Mouse (Mus musculus): ENCODE measurements around the gene Lamb2. TPM values are rescaled to one million over a fixed set of nuclear protein-coding genes. Genes with fewer than 3 reads are reported as not detected.

Gene Lamb2
- polyA plus RNA-seq, 1 experiment from 2014 or later = 18.0 TPM

GRCm38 (mm10) chr9:108483051-108483790 lies 3.7 kb downstream of the Lamb2 start:
- no peaks in the 10 kb centered on the region for H3K27me3 ChIP-seq (ENCODE audit: control insufficient read depth, insufficient read depth, low read length)
- 95% methylated on average over 18 of the region's 18 CpGs for WGBS
- H3K36me3 ChIP-seq (ENCODE audit: control insufficient read depth, insufficient read depth, low read length) = peaks cover 15% of the 10 kb centered on the region; the same call in 1 of the 2 replicates

DNA sequence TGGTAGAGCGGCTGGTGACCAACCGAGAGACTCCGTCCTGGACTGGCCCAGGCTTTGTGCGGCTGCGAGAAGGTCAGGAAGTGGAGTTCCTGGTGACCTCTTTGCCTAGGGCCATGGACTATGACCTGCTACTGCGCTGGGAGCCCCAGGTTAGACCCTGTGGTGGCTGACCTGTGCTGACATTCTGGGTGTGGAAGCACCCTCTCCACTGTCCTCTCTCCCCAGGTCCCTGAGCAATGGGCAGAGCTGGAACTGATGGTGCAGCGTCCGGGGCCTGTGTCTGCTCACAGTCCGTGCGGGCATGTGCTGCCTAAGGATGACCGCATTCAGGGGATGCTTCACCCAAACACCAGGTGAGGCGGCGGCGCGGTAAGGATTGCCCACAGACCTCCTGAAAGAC lies 4.5 kb downstream of the Lamb2 start:
- Histone ChIP-seq H3K27me3 (ENCODE audit: control insufficient read depth, insufficient read depth, low read length) (no peaks in the 10 kb centered on the region), H3K4me1 (ENCODE audit: control insufficient read depth, insufficient read depth, low read length) (peaks cover 7% of the 10 kb centered on the region), H3K9me3 (ENCODE audit: control insufficient read depth, low read length) (no peaks in the 10 kb centered on the region), H3K9ac (ENCODE audit: low read length) (no peak overlapping the region), H3K4me3 (ENCODE audit: low read depth, low read length) (no peak overlapping the region), H3K27ac (replicated peaks; ENCODE audit: low read depth, low read length) (no peak overlapping the region), H3K36me3 (ENCODE audit: control insufficient read depth, insufficient read depth, low read length) (peaks cover 16% of the 10 kb centered on the region; the same call in 1 of the 2 replicates), H3K4me2 (ENCODE audit: low read depth, severe bottlenecking) (no peak overlapping the region)
- DNase-seq (ENCODE audit: low spot score) (no peak), ATAC-seq (ENCODE audit: insufficient number of reproducible peaks, low FRiP score, low TSS enrichment, low read depth) (no peak)
- 93% methylated on average over 15 of the region's 15 CpGs for WGBS

More at GRCm38 (mm10) chr9:108483051-108483790, 3.7 kb downstream of the Lamb2 start:
- no peak overlapping the region for H3K4me2 ChIP-seq (ENCODE audit: low read depth, severe bottlenecking)
- ATAC-seq (ENCODE audit: insufficient number of reproducible peaks, low FRiP score, low TSS enrichment, low read depth) (no peak), DNase-seq (ENCODE audit: low spot score) (no peak)
- no peak overlapping the region for H3K4me3 ChIP-seq (ENCODE audit: low read depth, low read length)
- H3K9ac ChIP-seq (ENCODE audit: low read length) = no peak overlapping the region
- no peaks in the 10 kb centered on the region for H3K9me3 ChIP-seq (ENCODE audit: control insufficient read depth, low read length)
- H3K4me1 ChIP-seq (ENCODE audit: control insufficient read depth, insufficient read depth, low read length) = peaks cover 7% of the 10 kb centered on the region
- no peak overlapping the region for H3K27ac ChIP-seq (replicated peaks; ENCODE audit: low read depth, low read length)

DNA sequence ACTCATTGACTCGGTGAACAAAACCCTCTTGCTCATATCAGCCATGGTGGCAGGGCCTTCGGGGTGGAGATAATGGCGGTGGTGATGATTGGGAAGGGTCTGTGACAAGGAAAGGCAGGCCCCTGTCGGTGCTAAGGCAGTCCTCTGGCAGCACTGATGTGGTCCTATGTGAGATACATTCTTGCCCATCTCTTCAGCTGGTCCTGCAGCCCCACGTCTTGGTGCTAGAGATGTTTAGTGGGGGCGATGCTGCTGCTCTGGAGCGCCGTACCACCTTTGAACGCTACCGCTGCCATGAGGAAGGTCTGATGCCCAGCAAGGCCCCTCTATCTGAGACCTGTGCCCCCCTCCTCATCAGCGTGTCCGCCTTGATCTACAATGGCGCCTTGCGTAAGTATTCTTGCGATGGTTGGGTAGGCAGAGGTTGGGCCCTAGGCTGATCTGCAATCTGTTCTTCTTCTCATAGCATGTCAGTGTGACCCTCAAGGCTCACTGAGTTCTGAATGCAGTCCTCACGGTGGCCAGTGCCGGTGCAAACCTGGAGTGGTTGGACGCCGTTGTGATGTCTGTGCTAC lies 5.9 kb downstream of the Lamb2 start:
- no peak for ATAC-seq (ENCODE audit: insufficient number of reproducible peaks, low FRiP score, low TSS enrichment, low read depth)
- Histone ChIP-seq H3K4me3 (ENCODE audit: low read depth, low read length) (no peak overlapping the region), H3K27ac (replicated peaks; ENCODE audit: low read depth, low read length) (no peak overlapping the region), H3K4me1 (ENCODE audit: control insufficient read depth, insufficient read depth, low read length) (peaks cover 6% of the 10 kb centered on the region), H3K4me2 (ENCODE audit: low read depth, severe bottlenecking) (no peak overlapping the region), H3K27me3 (ENCODE audit: control insufficient read depth, insufficient read depth, low read length) (no peaks in the 10 kb centered on the region), H3K9me3 (ENCODE audit: control insufficient read depth, low read length) (no peaks in the 10 kb centered on the region), H3K36me3 (ENCODE audit: control insufficient read depth, insufficient read depth, low read length) (peaks cover 21% of the 10 kb centered on the region; the same call in 1 of the 2 replicates), H3K9ac (ENCODE audit: low read length) (no peak overlapping the region)
- WGBS = 96% methylated on average over 19 of the region's 19 CpGs
- DNase-seq (ENCODE audit: low spot score) = no peak

DNA sequence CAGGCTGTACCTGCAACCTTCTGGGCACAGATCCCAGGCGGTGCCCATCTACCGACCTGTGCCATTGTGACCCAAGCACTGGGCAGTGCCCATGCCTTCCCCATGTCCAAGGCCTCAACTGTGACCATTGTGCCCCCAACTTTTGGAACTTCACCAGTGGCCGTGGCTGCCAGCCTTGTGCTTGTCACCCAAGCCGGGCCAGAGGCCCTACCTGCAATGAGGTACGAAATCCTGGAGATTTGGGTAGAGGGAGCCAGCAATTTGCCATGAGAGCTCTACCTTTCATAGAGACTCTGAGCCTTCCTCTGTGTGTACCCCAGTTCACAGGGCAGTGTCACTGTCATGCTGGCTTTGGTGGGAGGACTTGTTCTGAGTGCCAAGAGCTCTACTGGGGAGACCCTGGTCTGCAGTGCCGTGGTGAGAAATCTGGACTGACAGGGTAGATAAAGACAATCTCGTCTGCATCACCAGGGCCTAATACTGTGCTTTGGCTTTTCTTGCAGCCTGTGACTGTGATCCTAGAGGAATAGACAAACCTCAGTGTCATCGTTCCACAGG lies 7.5 kb downstream of the Lamb2 start:
- no peaks in the 10 kb centered on the region for H3K27me3 ChIP-seq (ENCODE audit: control insufficient read depth, insufficient read depth, low read length)
- H3K36me3 ChIP-seq (ENCODE audit: control insufficient read depth, insufficient read depth, low read length) = peaks cover 21% of the 10 kb centered on the region; the same call in 1 of the 2 replicates
- peaks cover 13% of the 10 kb centered on the region for H3K4me1 ChIP-seq (ENCODE audit: control insufficient read depth, insufficient read depth, low read length)
- WGBS = 91% methylated on average over 8 of the region's 8 CpGs
- no peak overlapping the region for H3K4me2 ChIP-seq (ENCODE audit: low read depth, severe bottlenecking)
- no peak for DNase-seq (ENCODE audit: low spot score)
- no peak overlapping the region for H3K4me3 ChIP-seq (ENCODE audit: low read depth, low read length)
- ATAC-seq (ENCODE audit: insufficient number of reproducible peaks, low FRiP score, low TSS enrichment, low read depth) = no peak
- no peak overlapping the region for H3K27ac ChIP-seq (replicated peaks; ENCODE audit: low read depth, low read length)
- no peaks in the 10 kb centered on the region for H3K9me3 ChIP-seq (ENCODE audit: control insufficient read depth, low read length)
- 0 out of 2 replicates have a peak overlapping the region, but pooled peaks have one; percentile 17 for H3K9ac ChIP-seq (ENCODE audit: low read length)

GRCm38 (mm10) chr9:108488403-108488802 lies 8.9 kb downstream of the Lamb2 start:
- peaks cover 23% of the 10 kb centered on the region; the same call in 1 of the 2 replicates for H3K36me3 ChIP-seq (ENCODE audit: control insufficient read depth, insufficient read depth, low read length)
- no peak overlapping the region for H3K4me2 ChIP-seq (ENCODE audit: low read depth, severe bottlenecking)
- no peaks in the 10 kb centered on the region for H3K27me3 ChIP-seq (ENCODE audit: control insufficient read depth, insufficient read depth, low read length)
- no peak overlapping the region for H3K4me3 ChIP-seq (ENCODE audit: low read depth, low read length)
- DNase-seq (ENCODE audit: low spot score) (no peak), ATAC-seq (ENCODE audit: insufficient number of reproducible peaks, low FRiP score, low TSS enrichment, low read depth) (no peak)
- H3K27ac ChIP-seq (replicated peaks; ENCODE audit: low read depth, low read length) = no peak overlapping the region
- no peaks in the 10 kb centered on the region for H3K9me3 ChIP-seq (ENCODE audit: control insufficient read depth, low read length)
- H3K4me1 ChIP-seq (ENCODE audit: control insufficient read depth, insufficient read depth, low read length) = peaks cover 15% of the 10 kb centered on the region
- WGBS = 93% methylated on average over 17 of the region's 17 CpGs
- H3K9ac ChIP-seq (ENCODE audit: low read length) = no peak overlapping the region

DNA sequence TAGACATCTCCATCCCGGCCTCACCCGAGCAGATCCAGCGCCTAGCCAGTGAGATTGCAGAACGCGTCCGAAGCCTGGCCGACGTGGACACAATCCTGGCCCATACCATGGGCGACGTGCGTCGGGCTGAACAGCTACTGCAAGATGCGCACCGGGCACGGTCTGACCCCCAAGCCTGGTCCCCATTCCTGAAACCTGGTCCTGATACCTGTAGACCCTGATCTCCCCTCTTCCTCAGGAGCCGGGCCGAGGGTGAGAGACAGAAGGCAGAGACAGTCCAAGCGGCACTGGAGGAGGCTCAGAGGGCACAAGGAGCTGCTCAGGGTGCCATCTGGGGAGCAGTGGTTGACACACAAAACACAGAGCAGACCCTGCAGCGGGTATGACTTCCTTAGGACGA lies 9.7 kb downstream of the Lamb2 start:
- no peak overlapping the region; the same call in 1 of the 2 replicates for H3K27ac ChIP-seq (replicated peaks; ENCODE audit: low read depth, low read length)
- H3K4me2 ChIP-seq (ENCODE audit: low read depth, severe bottlenecking) = no peak overlapping the region
- peaks cover 27% of the 10 kb centered on the region; the same call in 1 of the 2 replicates for H3K36me3 ChIP-seq (ENCODE audit: control insufficient read depth, insufficient read depth, low read length)
- DNase-seq (ENCODE audit: low spot score) (no peak), ATAC-seq (ENCODE audit: insufficient number of reproducible peaks, low FRiP score, low TSS enrichment, low read depth) (no peak)
- no peak overlapping the region for H3K9ac ChIP-seq (ENCODE audit: low read length)
- no peaks in the 10 kb centered on the region for H3K9me3 ChIP-seq (ENCODE audit: control insufficient read depth, low read length)
- H3K4me1 ChIP-seq (ENCODE audit: control insufficient read depth, insufficient read depth, low read length) = peaks cover 15% of the 10 kb centered on the region
- WGBS = 94% methylated on average over 20 of the region's 20 CpGs
- no peaks in the 10 kb centered on the region for H3K27me3 ChIP-seq (ENCODE audit: control insufficient read depth, insufficient read depth, low read length)
- H3K4me3 ChIP-seq (ENCODE audit: low read depth, low read length) = no peak overlapping the region

DNA sequence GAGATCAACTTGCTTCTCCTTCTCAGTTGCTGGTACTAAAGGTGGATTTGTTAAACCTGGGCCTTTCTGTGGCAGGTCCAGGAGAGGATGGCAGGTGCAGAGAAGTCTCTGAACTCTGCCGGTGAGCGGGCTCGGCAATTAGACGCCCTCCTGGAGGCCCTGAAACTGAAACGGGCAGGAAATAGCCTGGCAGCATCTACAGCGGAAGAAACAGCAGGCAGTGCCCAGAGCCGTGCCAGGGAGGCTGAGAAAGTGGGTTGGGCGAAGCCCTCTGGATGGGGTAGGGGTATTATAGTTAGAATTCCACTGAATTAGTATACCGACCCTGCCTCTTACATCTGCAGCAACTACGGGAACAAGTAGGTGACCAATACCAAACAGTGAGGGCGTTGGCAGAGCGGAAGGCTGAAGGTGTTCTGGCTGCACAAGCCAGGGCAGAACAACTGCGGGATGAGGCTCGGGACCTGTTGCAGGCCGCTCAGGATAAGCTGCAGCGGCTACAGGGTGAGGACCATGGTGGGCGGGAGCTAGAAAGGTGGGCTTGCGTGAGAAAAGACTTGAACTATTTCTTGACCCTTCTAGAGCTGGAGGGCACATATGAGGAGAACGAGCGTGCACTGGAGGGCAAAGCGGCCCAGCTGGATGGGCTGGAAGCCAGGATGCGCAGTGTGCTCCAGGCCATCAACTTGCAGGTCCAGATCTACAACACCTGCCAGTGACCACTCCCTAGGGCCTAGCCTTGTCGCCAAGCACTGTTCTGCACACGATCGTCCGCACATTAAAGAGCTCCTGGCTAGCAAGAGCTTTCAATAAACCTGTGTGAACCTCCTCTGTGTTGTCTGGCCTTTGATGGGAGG lies 10.4 kb downstream of the Lamb2 start:
- Histone ChIP-seq H3K36me3 (ENCODE audit: control insufficient read depth, insufficient read depth, low read length) (peaks cover 33% of the 10 kb centered on the region), H3K9ac (ENCODE audit: low read length) (peak overlapping the region; percentile 82), H3K9me3 (ENCODE audit: control insufficient read depth, low read length) (no peaks in the 10 kb centered on the region), H3K27ac (replicated peaks; ENCODE audit: low read depth, low read length) (peak overlapping the region; percentile 92), H3K4me2 (ENCODE audit: low read depth, severe bottlenecking) (peak overlapping the region; percentile 88), H3K4me1 (ENCODE audit: control insufficient read depth, insufficient read depth, low read length) (peaks cover 15% of the 10 kb centered on the region), H3K4me3 (ENCODE audit: low read depth, low read length) (peak overlapping the region; percentile 85), H3K27me3 (ENCODE audit: control insufficient read depth, insufficient read depth, low read length) (no peaks in the 10 kb centered on the region)
- peak; percentile 23 for DNase-seq (ENCODE audit: low spot score)
- ATAC-seq (ENCODE audit: insufficient number of reproducible peaks, low FRiP score, low TSS enrichment, low read depth) = peak; percentile 24
- WGBS = 69% methylated on average over 26 of the region's 26 CpGs
